Mouse (Mus musculus) fibroblast of lung, adult 2 months (primary cell): ENCODE measurements around the gene Uhrf1bp1l.

Experiments used
- DNase-seq: peaks from one replicate; pipeline ENCODE4 v3.0.0-alpha.2; 2011; ENCODE audit warnings: low read depth

Uhrf1bp1l gene

DNA sequence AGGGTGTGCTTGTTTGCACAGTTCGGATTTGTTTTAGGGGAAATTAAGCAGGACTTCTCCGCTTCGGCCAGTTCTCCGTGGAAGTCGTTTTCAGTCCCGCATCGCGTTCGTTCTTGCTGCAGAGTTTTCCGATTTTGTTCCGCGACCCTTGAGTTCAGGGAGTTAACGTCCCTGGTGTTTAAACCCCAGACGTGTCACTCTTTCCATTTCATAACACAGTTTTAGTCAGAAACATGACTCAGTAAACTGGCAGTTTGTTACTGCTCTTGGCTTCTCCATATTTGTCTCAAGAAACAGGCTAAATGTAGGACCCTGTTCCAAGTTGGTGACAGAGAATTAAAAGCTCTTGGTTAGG is 852 bp downstream of the Uhrf1bp1l start:
- DNase-seq, result no peak

DNA sequence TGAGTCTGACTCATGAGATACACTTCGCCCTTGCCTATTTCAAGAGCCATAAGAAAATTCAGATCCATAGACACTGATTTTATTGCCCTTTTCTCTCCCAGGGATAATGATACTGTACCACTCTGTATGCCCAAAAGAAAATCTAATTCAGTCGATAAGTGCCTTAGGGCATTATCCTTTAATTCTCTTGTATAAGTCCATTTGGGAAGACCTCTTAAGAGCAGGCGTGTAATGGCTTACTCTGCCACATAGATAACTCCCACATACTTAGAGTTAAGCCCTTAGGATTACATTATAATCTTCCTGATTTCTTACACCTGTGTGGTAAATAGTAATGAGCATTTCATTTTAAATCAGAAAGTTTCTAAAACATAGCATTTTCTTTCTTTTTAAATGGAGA is 1.8 kb downstream of the Uhrf1bp1l start:
- DNase-seq, result no peak

GRCm38 (mm10) chr10:89747221-89747905 is 2.6 kb downstream of the Uhrf1bp1l start:
- DNase-seq, result no peak

DNA sequence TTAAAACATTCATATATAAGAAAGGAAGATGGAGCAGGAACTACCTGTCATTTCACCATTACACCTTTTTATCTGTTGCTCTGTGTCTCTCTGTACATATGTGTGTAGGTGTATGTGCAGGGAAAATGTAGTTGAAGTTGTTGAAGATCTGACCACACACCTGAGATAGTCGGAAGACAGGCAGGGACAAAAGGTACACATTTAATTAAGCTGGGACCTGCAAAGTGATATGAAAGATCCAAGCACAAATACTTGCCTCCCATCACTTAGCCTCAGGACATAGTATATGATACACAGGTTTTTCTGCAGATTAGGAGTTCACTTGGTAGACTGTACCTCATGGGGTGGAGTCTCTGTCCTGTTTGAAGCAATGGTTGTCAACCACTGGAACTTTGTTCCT is 3.1 kb downstream of the Uhrf1bp1l start:
- DNase-seq, result no peak

- no peak for DNase-seq
Observed at GRCm38 (mm10) chr10:89748619-89749018, 3.8 kb downstream of the Uhrf1bp1l start.

- no peak for DNase-seq
Observed at GRCm38 (mm10) chr10:89751069-89751468, 6.3 kb downstream of the Uhrf1bp1l start.

DNA sequence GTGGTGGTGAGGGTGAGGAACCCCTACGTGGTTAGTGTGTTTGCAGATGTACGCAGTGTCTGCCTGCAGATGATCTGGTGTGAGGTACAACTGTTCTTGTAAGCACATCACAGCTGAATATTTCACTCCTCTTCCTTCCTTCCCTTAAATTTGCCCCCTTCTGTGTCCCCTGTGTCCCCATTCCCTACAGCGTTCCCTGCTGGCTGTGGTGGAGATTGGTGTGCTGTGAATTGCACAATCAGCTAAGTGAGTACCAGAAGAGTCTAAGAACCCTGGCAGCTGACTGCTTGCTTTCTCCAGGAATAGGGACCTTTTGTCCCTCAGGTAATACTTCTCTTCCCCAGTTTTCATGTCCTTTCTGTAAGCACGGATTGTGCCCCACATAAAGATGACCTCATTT is 10.4 kb downstream of the Uhrf1bp1l start:
- no peak for DNase-seq

- no peak for DNase-seq
Observed at GRCm38 (mm10) chr10:89760772-89761171, 16.0 kb downstream of the Uhrf1bp1l start.

DNA sequence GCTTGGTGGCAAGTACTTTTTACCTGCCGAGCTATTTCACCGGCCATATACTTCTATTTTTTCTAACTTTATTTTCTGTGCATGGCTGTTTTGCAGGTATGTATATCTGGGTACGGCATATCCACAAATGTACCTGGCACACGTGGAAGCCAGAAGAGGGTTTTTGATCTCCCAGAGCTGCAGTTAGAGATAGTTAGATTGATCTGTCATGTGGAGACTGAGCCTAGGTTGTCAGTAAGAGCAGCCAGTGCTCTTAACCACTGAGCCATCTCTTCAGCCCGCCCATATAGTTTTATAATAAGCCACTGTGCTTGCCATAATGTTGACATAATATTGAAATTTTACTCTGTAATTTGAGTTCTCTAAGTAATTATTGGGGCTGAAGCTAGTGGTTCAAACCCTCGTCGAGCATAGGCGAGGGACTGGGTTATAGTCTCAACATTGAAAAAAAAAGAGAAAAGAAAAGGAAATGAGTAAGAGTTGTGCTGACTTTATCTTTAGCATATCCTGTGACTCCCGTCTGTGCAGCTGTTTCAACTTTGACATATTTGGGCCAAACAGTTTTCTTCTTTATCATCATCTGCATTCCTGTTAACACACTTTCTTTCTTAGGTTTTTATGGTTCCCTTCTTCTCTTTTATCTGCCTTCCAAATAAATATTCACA is 19.8 kb downstream of the Uhrf1bp1l start:
- no peak for DNase-seq

GRCm38 (mm10) chr10:89765790-89766714 is 21.3 kb downstream of the Uhrf1bp1l start:
- DNase-seq, result no peak

DNA sequence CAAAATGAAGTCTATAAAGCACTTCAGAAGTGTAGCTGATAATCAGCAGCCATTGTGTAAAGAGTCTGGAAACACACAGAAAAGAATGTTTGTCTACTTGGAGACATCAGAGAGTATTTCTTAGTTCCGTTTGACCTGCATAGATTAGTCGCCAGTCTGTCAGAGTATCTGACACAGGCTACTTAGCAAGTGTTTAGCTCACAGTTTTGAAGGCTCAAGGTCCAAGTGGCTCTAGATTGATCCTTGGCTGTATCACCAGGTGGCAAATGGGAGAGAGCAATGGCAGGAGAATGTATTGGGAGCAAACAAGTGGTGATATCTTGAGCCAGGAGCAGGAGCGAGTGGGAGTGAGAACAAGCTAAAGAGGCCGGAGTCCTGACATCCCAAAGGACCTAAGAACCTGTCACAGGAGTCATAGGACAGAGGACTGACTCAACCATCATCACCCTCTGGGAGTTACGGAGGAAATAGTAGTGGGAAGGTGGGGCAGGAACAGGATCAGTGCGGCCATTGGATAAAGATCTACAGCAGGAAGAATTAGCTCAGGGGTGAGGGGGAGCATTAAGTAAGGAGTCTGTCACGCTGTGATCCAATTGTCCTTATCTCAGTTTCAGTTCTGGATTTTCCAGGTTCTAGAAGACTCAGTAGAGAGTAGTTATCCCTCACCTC is 23.7 kb downstream of the Uhrf1bp1l start:
- DNase-seq, result no peak

DNA sequence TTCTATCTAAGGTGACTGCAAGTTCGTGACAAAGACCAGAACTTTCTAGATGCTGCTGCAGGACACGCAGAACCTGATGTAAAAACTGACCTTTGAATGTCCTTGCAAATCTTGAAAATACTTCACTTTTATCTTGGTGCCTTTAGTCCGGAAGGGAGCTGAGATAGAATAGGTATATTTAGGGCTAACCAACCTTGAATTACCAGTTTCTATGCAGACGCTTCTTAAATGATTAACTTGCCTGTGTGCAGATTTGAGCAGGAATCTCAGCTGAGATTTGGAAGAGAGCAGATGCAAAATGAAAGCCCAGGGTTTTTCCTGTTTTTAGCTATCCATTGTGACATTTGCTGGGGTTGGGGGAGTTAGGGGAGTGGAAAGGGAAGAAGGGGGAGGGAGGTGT is 24.3 kb downstream of the Uhrf1bp1l start:
- no peak for DNase-seq

DNA sequence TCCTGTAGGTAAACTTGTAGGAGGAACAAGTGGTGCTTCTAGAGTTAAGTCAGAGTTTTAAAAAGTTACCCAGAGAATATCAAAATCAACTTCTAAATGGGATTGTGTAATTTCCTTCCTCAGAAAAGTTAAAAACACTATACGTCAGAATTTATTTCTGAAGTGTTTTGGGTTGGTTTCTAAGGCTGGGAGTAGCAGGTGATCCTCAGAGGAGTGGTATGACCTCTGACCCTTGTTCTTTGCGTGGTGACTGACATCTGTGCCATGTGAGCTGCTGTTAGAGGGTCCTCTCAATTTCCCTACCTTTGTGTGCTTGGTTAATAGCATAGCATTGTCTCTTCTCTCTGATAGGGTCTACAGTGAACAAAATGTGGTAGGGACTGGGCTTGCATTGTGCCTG is 27.1 kb downstream of the Uhrf1bp1l start:
- no peak for DNase-seq

- DNase-seq, result no peak
Observed at GRCm38 (mm10) chr10:89776029-89776428, 31.2 kb downstream of the Uhrf1bp1l start.

GRCm38 (mm10) chr10:89791870-89792269 is 47.1 kb downstream of the Uhrf1bp1l start:
- DNase-seq, result no peak

GRCm38 (mm10) chr10:89794121-89794520 is 49.3 kb downstream of the Uhrf1bp1l start:
- peak; percentile 17 for DNase-seq

GRCm38 (mm10) chr10:89819146-89819545 is 74.4 kb downstream of the Uhrf1bp1l start:
- DNase-seq, result no peak

GRCm38 (mm10) chr10:89823906-89824305 is 79.1 kb downstream of the Uhrf1bp1l start:
- DNase-seq, result peak; percentile 19

DNA sequence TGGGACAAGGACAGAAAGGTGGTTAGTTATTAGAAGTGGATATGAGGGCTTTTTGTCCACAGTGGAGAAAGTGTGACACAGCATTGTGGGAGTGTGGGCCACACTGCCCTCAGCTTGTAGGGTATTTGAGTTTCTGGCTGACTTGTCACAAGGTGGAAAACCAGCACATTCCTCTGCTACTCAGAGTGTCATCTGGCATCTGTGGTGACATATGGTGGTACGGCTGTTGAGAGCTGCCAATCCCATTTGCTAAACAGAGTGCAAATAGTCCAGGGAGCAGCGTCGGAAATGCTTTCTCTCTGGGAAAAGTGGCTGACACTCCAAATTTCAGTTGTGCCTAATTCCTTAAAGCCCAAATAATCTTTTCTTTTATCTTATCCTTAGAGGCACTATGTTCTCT is 82.1 kb downstream of the Uhrf1bp1l start:
- DNase-seq, result no peak

DNA sequence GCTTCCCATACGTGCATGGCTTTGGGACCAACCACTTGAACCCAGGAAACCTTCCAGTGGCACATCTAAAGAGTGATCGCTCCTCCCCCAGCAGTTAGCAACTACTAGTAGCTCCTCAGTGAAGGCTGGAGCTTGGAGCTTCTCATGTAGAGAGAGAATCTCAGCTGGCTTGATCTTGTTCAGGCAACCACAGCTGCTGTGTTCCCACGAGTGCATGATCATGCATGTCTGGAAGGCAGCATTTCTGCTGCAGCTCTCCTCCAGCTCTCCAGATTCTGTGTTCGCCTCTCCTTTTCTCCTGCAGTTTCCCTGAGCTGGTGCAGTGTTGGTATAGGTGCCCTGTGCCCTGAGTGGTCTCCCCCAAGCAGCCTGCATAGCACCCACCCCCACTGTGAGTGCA is 87.5 kb downstream of the Uhrf1bp1l start:
- DNase-seq, result no peak

GRCm38 (mm10) chr10:89833166-89833565 is 88.4 kb downstream of the Uhrf1bp1l start:
- DNase-seq, result no peak

DNA sequence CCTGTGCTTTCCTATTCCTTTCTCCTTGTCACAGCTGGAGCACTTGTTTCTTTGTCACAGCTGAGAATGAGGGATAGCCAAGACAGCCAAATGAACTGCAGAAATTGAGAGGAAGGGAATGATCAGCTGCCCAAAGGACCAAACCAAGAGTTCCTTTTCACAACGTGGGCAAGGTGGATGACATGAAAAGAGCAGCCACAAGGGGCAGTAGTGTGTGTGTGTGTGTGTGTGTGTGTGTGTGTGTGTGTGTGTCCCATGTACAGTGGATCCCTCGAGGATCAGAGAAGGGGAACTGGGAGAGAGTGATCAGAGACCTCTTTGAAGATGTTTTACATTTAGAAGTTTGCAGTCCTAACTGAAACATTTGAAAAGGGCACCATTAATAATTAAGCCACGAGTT is 92.7 kb downstream of the Uhrf1bp1l start:
- DNase-seq, result no peak
